Mouse (Mus musculus) liver, adult 2 months (tissue): Measurements from ENCODE around the gene Mib2.

Experiments used
- CTCF ChIP-seq: fragments of 200-500 bp; IDR thresholded peaks from 2 replicates; pipeline ENCODE4 v1.5.1; 2011; ENCODE audit warnings: low read depth, low read length, control low read depth
- POLR2A ChIP-seq: fragments of 200-500 bp; IDR thresholded peaks from 2 replicates; pipeline ENCODE4 v1.6.1; 2011; ENCODE audit warnings: low read length, control low read depth; ENCODE audit not compliant: insufficient read depth; ENCODE audit errors: extremely low read depth

GRCm38 (mm10) chr4:155700425-155700824, 31.4 kb upstream of the Mib2 start:
- TF ChIP-seq POLR2A (no peak), CTCF (0 out of 2 replicates have a peak, but pooled peaks have one; percentile 19)
